Comparison of ENCODE assay signal across 27 mouse cellular contexts in genomic region chr15:80571611-80572010, GRCm38 (mm10). TPM values are rescaled to one million over a fixed set of nuclear protein-coding genes. Genes with fewer than 3 reads are reported as not detected.
DNase-seq lines count a peak whose midpoint lies in the region; ATAC-seq and TF ChIP-seq lines count a peak whose summit lies in the region.
"Had no signal": no experiment of that assay in that cellular context is flagged by ENCODE, and none has a peak within 500 bp of the region (broad histone marks: within the 10 kb centered on the region; RNA-seq: fewer than 3 reads in every experiment).

No protein-coding gene starts in this region.

- no peaks in the 10 kb centered on the region for H3K27me3 ChIP-seq in spleen, adult 2 months (ENCODE audit: control insufficient read depth, insufficient read depth, low read length)
- peaks cover 28% of the 10 kb centered on the region for H3K27me3 ChIP-seq in embryonic facial prominence, embryonic 10.5 days (replicated peaks; ENCODE audit: low read depth, poor library complexity, severe bottlenecking)
- H3K27me3 ChIP-seq: limb, embryonic 15.5 days had no signal

- peak overlapping the region; percentile 85 for H3K27ac ChIP-seq in spleen, adult 2 months (ENCODE audit: insufficient read depth, low read length)
- H3K27ac ChIP-seq in embryonic facial prominence, embryonic 10.5 days (replicated peaks) = no peak overlapping the region
- H3K27ac ChIP-seq: heart, adult 2 months; hindbrain, postnatal 0 days; layer of hippocampus, adult 2 months; limb, embryonic 15.5 days; stomach, postnatal 0 days had no signal

- H3K9me3 ChIP-seq in embryonic facial prominence, embryonic 10.5 days = no peaks in the 10 kb centered on the region
- H3K9me3 ChIP-seq: limb, embryonic 15.5 days; megakaryocyte, embryonic 14.5 days had no signal

- TF ChIP-seq CTCF in spleen, adult 2 months (IDR thresholded peaks at IDR 0.05; ENCODE audit: extremely low read depth, insufficient read depth, insufficient read length, insufficient replicate concordance) = no peak

- WGBS in spleen, adult 2 months = 17% methylated on average over 7 of the region's 7 CpGs
- WGBS in embryonic facial prominence, embryonic 10.5 days = 71% methylated on average over 7 of the region's 7 CpGs

- H3K4me1 ChIP-seq in spleen, adult 2 months (ENCODE audit: control insufficient read depth, insufficient read depth, insufficient read length) = peaks cover 24% of the 10 kb centered on the region; the same call in 1 of the 2 replicates
- H3K4me1 ChIP-seq in embryonic facial prominence, embryonic 10.5 days = peaks cover 9% of the 10 kb centered on the region; the same call in 1 of the 2 replicates
- H3K4me1 ChIP-seq: limb, embryonic 15.5 days had no signal

- peak; percentile 59 for DNase-seq in CD4-positive, CD25-positive, alpha-beta regulatory T cell, adult 2 months (ENCODE audit: low read depth, low spot score)
- peak in 1 of 2 experiments; percentile 35 for DNase-seq in spleen, adult 2 months (ENCODE audit: low read depth in 1 of 2, low spot score in 2 of 2)
- no peak for DNase-seq in spleen, postnatal 4 days (ENCODE audit: low spot score in 2 of 2)
- peak; percentile 77 for DNase-seq in thymus, postnatal 0 days (ENCODE audit: low spot score)
- DNase-seq in layer of hippocampus, postnatal 14 days (ENCODE audit: low spot score in 2 of 2) = no peak
- no peak for DNase-seq in embryonic facial prominence, embryonic 10.5 days (ENCODE audit: low spot score)
- DNase-seq: cerebellum, adult 2 months; cerebellum, postnatal 36 days; gastrocnemius, postnatal 14 days; kidney, adult 18-20 months; kidney, postnatal 10 days; midbrain, embryonic 14.5 days had no signal

- no peak for ATAC-seq in CD4-positive, CD25-positive, alpha-beta regulatory T cell, adult 4 months
- no peak for ATAC-seq in erythroid progenitor cell, adult 5-6 weeks (replicated peaks; ENCODE audit: low FRiP score, poor library complexity, severe bottlenecking)
- ATAC-seq: hindbrain, postnatal 0 days had no signal

- peak overlapping the region; percentile 68 for H3K4me3 ChIP-seq in spleen, adult 2 months (ENCODE audit: extremely low read depth, insufficient read depth, insufficient read length)
- no peak overlapping the region for H3K4me3 ChIP-seq in embryonic facial prominence, embryonic 10.5 days
- H3K4me3 ChIP-seq: heart, adult 2 months; layer of hippocampus, adult 2 months; limb, embryonic 15.5 days had no signal

- H3K36me3 ChIP-seq in spleen, adult 2 months (ENCODE audit: control insufficient read depth, insufficient read depth, low read length) = no peaks in the 10 kb centered on the region
- H3K36me3 ChIP-seq in embryonic facial prominence, embryonic 10.5 days (replicated peaks) = no peaks in the 10 kb centered on the region
- H3K36me3 ChIP-seq: limb, embryonic 15.5 days had no signal

- TF ChIP-seq POLR2A in spleen, adult 2 months (IDR thresholded peaks at IDR 0.05; ENCODE audit: low read depth, low read length) = no peak

RNA-seq across cellular contexts. Expression of gene Grap2, which starts 0.8 kb away (rescaled TPM):
- 10 to 100 TPM; 37.7 to 55.0 TPM for polyA plus RNA-seq in CD4-positive, CD25-positive, alpha-beta regulatory T cell, adult 4 months (2017; shearing (Covaris generic))
- 54.4 and 58.2 TPM in 2 replicates for polyA plus RNA-seq in spleen, adult 2 months (2012; rRNA removed)
- 90.8 and 112 TPM in 2 replicates for polyA plus RNA-seq in thymus, postnatal 0 days (2015; fragmentation: Nextera tagmentation; extraction: Ambion mirVana)
- total RNA-seq in layer of hippocampus, postnatal 14 days (2021) = under 1 TPM; 0.64 to 0.85 TPM
- total RNA-seq in erythroid progenitor cell, adult 5-6 weeks (2015; ENCODE audit: low replicate concordance) = 32.7 and 50.8 TPM in 2 replicates
- total RNA-seq in erythroid progenitor cell, adult 5-6 weeks (2017; ENCODE audit: low replicate concordance) = 28.5 and 35.9 TPM in 2 replicates
- polyA plus RNA-seq in embryonic facial prominence, embryonic 10.5 days (2016; fragmentation: Nextera tagmentation; extraction: Ambion mirVana) = 0.72 and 1.0 TPM in 2 replicates

RNA-seq across cellular contexts. Expression of gene Enthd1, which starts 6.7 kb away (rescaled TPM):
- under 1 TPM in 1 of 2 experiments, not detected in 1; 0.24 TPM for polyA plus RNA-seq in CD4-positive, CD25-positive, alpha-beta regulatory T cell, adult 4 months (2017; shearing (Covaris generic))
- polyA plus RNA-seq in spleen, adult 2 months (2012; rRNA removed) = 0.05 TPM in 2 replicates
- 0.17 and 0.33 TPM in 2 replicates for polyA plus RNA-seq in thymus, postnatal 0 days (2015; fragmentation: Nextera tagmentation; extraction: Ambion mirVana)
- not detected for total RNA-seq in layer of hippocampus, postnatal 14 days (2021)
- total RNA-seq in erythroid progenitor cell, adult 5-6 weeks (2015; ENCODE audit: low replicate concordance) = not detected in 2 replicates
- not detected in 2 replicates for total RNA-seq in erythroid progenitor cell, adult 5-6 weeks (2017; ENCODE audit: low replicate concordance)
- not detected in 2 replicates for polyA plus RNA-seq in embryonic facial prominence, embryonic 10.5 days (2016; fragmentation: Nextera tagmentation; extraction: Ambion mirVana)
- total RNA-seq: adrenal gland, postnatal 36 days; gastrocnemius, postnatal 14 days; heart, adult 2 months; hematopoietic stem cell, adult 5-6 weeks; hindbrain, postnatal 0 days; layer of hippocampus, adult 2 months; left cerebral cortex, adult 18-20 months; left cerebral cortex, postnatal 36 days had no signal
- polyA plus RNA-seq: cerebellum, adult 2 months; forebrain, embryonic 11.5 days; heart, adult 2 months; hindbrain, postnatal 0 days; liver, embryonic 16.5 days; midbrain, embryonic 14.5 days; neural tube, embryonic 14.5 days; stomach, postnatal 0 days had no signal

Comparison
In these comparisons a context has a peak if more than half of its experiments do, and no peak if none do; other contexts are left out.
1. DNase-seq: peak in CD4-positive, CD25-positive, alpha-beta regulatory T cell, adult 2 months (single experiment) and thymus, postnatal 0 days (single experiment); none in spleen, postnatal 4 days (0 of 2), layer of hippocampus, postnatal 14 days (0 of 2) and embryonic facial prominence, embryonic 10.5 days (single experiment).
2. RNA of gene Grap2, which starts 0.8 kb away (polyA plus RNA-seq): 90.8 to 112 TPM in thymus, postnatal 0 days, 37.7 to 55.0 TPM in CD4-positive, CD25-positive, alpha-beta regulatory T cell, adult 4 months and 54.4 to 58.2 TPM in spleen, adult 2 months; 0.72 to 1.0 TPM in embryonic facial prominence, embryonic 10.5 days; every median in the first group is over 10 times any median in the second.